Mouse (Mus musculus) testis, adult 2 months (tissue): ENCODE data around the gene Rab34.

ENCODE experiments used
- CTCF ChIP-seq: fragments of 200-500 bp; IDR thresholded peaks from 2 replicates; pipeline ENCODE4 v1.5.1; 2012; ENCODE audit warnings: low read depth, mild to moderate bottlenecking, inconsistent platforms, low read length, moderate library complexity; ENCODE audit not compliant: control insufficient read depth, insufficient read depth, insufficient replicate concordance
- POLR2A ChIP-seq: fragments of 200-500 bp; IDR thresholded peaks from 2 replicates; pipeline ENCODE4 v1.6.1; 2012; ENCODE audit warnings: low read depth, mild to moderate bottlenecking, inconsistent platforms, low read length, moderate library complexity; ENCODE audit not compliant: control insufficient read depth

GRCm38 (mm10) chr11:78183884-78184514, 4.2 kb upstream of the Rab34 start:
- TF ChIP-seq CTCF, result no peak
- no peak for TF ChIP-seq POLR2A
